Mouse (Mus musculus): ENCODE results near the gene Cdk13.

The Cdk13 gene

GRCm38 (mm10) chr13:17804909-17805613 is at the start of gene Cdk13:
Cdk13 (minus strand) TSS chr13:17805097.
- DNase-seq (ENCODE audit: low read depth, low spot score), result peak; percentile 99

- no peak for DNase-seq (ENCODE audit: low read depth, low spot score)
Observed at GRCm38 (mm10) chr13:17843336-17843735, 38.4 kb upstream of the Cdk13 start.

DNA sequence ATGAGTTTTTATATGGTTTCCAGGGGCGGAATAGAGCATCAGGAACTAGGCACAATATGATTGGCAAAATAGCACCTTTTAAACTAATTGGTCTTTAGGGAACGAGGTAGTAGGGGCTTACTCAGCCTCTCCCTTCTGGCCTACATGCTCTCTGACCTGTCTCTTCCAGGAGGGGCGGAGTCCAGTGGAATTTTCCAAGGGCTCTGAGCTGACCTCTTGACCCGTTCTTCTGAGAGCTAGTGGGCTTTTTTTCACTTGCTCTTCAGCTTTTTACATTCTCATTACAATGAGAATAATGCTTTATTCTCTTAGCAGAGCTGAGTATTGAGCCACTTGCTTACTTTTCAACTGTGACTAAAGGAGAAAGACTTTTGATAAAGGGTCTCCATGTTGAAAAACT is 37.9 kb upstream of the Cdk13 start:
- no peak for DNase-seq (ENCODE audit: low read depth, low spot score)

DNA sequence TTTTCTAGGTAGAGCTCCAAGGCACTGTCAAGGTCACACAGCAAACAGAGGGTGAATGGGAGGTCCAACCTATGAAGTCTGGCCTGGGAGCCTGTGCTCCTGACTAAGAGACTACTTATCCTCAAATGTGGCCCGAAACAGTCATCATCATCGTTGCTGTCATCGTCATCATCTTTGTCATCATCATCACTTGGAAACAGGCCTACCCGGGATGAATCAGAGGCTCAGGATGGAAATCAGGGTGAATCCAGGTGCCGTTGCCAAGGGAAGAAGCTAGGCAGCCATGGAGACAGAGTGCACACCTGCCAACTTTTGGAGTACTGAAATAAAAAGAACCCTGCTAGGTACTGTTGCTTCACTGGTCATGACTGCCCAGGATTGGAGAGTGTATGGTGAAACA is 34.2 kb upstream of the Cdk13 start:
- DNase-seq (ENCODE audit: low read depth, low spot score), result peak; percentile 81

- DNase-seq (ENCODE audit: low read depth, low spot score), result peak; percentile 83
Observed at GRCm38 (mm10) chr13:17838484-17838851, 33.6 kb upstream of the Cdk13 start.

- peak; percentile 68 for DNase-seq (ENCODE audit: low read depth, low spot score)
Observed at GRCm38 (mm10) chr13:17837610-17838483, 33.0 kb upstream of the Cdk13 start.

GRCm38 (mm10) chr13:17836808-17837207 is 31.9 kb upstream of the Cdk13 start:
- DNase-seq (ENCODE audit: low read depth, low spot score), result no peak

GRCm38 (mm10) chr13:17832940-17833339 is 28.0 kb upstream of the Cdk13 start:
- no peak for DNase-seq (ENCODE audit: low read depth, low spot score)

DNA sequence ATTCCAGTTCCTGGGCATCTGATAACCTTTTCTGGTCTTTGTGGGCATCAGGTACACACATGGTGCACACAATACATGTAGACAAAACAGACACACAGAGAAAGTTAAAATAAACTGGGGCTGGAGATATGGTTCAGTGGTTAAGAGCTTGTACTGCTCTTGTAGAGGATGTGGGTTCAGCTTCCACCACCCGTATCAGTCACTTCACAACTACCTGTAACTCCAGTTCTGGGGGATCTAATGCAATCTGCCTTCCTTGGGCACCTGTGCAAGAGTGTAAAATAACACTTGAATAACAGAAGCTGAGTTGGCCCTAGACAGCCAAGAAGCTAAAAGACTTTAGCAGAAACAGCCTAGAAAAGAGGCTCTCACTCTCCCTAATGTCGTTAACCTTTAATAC is 12.3 kb upstream of the Cdk13 start:
- no peak for DNase-seq (ENCODE audit: low read depth, low spot score)

DNA sequence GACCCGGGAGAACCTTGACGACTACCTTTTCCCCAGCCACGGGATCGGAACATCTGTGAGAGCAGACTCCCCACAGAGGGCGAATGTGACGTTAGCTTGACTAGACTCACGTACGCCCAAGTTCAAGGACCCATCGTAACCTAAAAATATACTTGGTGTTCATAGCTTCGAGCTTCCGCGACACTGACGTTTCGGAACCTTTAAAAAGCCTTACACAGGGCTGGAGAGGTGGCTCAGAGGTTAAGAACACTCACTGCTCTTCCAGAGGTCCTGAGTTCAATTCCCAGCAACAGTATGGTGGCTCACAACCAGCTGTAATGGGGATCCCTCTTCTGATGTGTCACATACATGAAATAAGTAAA is 698 bp upstream of the Cdk13 start:
- DNase-seq (ENCODE audit: low read depth, low spot score), result no peak

GRCm38 (mm10) chr13:17804058-17804841 is 647 bp downstream of the Cdk13 start:
- peak; percentile 43 for DNase-seq (ENCODE audit: low read depth, low spot score)

- peak; percentile 85 for DNase-seq (ENCODE audit: low read depth, low spot score)
Observed at GRCm38 (mm10) chr13:17803331-17804057, 1.4 kb downstream of the Cdk13 start.

DNA sequence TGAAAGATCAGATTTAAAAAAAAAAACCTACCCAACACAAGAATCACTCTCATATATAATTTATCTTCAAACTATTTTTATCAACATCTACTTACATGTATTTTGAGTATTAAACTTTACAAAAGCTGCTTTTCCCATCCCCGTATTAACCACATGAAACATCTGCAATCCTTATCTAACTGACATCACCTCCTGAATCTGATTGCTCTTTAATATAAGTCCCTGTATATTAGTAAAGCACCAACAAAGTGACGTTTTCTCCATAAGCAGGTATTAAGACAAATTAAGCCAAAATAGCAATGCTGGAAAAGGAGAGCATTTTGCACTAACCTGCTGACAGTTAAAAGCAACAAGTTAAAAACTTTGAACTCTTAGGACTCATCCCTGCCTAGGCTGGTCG is 2.0 kb downstream of the Cdk13 start:
- DNase-seq (ENCODE audit: low read depth, low spot score), result no peak

- DNase-seq (ENCODE audit: low read depth, low spot score), result no peak
Observed at GRCm38 (mm10) chr13:17799735-17800134, 5.2 kb downstream of the Cdk13 start.

DNA sequence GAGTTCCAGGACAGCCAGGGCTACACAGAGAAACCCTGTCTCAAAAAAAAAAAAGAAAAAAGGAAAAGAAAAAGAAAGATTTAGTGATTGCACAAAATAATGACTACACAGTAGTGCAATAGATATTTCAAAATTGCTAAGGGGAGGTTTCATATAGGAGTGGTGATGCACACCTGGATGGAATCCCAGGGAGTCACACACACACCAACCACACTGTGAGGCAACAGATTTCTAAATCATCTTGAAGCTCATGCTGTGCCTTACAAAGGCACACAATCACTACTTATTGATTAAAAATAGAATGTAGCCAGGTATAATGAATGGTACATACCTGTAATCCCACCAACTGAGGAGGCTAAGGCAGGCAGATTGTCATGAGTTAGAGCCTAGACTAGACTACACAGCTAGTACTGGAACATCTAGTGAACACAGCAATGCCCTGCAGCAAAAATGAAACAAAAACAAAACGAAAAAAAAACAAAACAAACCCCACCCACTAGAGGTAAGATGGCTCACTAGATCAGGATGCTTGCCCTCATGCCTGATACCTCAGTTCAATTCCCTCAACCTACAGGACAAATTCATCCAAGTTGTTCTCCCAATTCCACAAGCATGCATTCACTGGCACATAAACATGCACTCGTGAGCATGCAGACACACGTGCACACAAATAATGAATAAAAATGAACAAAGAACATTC is 9.0 kb downstream of the Cdk13 start:
- no peak for DNase-seq (ENCODE audit: low read depth, low spot score)

- no peak for DNase-seq (ENCODE audit: low read depth, low spot score)
Observed at GRCm38 (mm10) chr13:17783643-17784042, 21.3 kb downstream of the Cdk13 start.

- no peak for DNase-seq (ENCODE audit: low read depth, low spot score)
Observed at GRCm38 (mm10) chr13:17779923-17780322, 25.0 kb downstream of the Cdk13 start.

DNA sequence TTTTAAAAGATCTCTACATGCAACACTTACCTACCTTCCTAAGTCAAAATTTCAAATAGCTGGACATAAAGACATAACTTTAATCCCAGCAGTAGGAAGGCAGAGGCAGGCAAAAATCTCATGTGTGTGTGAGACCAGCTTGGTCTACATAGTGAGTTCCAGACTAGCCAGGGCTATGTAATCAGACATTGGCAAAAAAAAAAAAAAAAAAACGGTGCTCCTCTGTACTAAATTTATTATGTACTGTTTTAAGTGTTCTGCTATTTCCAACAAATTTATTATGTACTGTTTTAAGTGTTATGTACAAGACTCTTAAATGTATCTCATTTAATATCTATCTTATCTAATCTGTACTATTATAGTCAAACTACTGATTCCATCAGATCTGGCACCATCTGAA is 28.6 kb downstream of the Cdk13 start:
- no peak for DNase-seq (ENCODE audit: low read depth, low spot score)

DNA sequence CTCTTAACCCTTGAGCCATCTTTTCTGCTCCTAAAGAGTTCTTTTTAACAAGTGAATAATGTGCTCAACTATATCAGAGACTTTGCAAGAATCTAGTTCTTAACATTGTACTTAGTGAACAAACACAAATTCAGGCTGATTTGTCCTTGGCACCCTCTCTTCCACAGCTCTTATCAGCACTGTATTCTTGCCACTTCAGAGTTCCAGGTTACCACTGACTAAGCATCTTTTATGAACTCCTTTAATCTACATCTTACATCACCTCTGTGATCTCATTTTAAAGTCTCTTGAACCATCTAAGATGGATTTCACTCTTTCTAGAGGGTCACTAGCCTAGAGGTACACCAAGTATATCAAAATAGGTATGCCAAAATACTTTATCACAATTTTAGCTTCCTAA is 29.5 kb downstream of the Cdk13 start:
- no peak for DNase-seq (ENCODE audit: low read depth, low spot score)

DNA sequence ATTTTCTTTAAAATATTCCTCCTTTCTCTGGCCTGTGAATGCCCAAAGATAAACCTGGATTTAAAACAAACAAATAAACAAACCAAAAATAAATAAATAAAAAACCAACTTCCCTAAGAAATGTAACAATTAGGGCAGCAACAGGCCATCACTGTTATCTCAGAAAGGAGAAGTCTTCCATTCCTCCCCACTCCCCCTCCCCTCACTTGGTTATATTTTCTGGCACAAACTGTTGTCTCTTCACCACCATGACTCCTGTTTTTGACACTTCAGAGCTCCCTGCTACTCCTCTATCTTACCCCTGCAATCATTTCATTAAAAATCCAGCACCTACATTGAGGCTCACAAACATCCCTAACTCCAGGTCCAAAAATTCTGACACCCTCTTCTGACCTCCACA is 31.8 kb downstream of the Cdk13 start:
- DNase-seq (ENCODE audit: low read depth, low spot score), result no peak

GRCm38 (mm10) chr13:17772574-17772973 is 32.3 kb downstream of the Cdk13 start:
- peak; percentile 85 for DNase-seq (ENCODE audit: low read depth, low spot score)

All from brain, adult 2 months (tissue).